Comparison of ENCODE assay signal across 9 mouse cellular contexts in genomic region chr7:16629598-16630296, GRCm38 (mm10). TPM values are rescaled to one million over a fixed set of nuclear protein-coding genes. Genes with fewer than 3 reads are reported as not detected.
DNase-seq lines count a peak whose midpoint lies in the region; ATAC-seq lines count a peak whose summit lies in the region.
"Had no signal": no experiment of that assay in that cellular context is flagged by ENCODE, and none has a peak within 500 bp of the region (broad histone marks: within the 10 kb centered on the region; RNA-seq: fewer than 3 reads in every experiment).

No protein-coding gene starts in this region.

- peak; percentile 32 for ATAC-seq in forebrain, embryonic 13.5 days
- peak; percentile 54 for ATAC-seq in midbrain, embryonic 11.5 days (ENCODE audit: low FRiP score)

- 19% methylated on average over 10 of the region's 10 CpGs for WGBS in forebrain, embryonic 13.5 days
- 25% methylated on average over 10 of the region's 10 CpGs for WGBS in midbrain, embryonic 11.5 days

- peak; percentile 40 for DNase-seq in adrenal gland, postnatal 14 days
- DNase-seq in adrenal gland, adult 2 months = no peak
- DNase-seq in 416B (ENCODE audit: low read depth) = peak; percentile 67
- peak; percentile 17 for DNase-seq in c-Kit-negative CD71-positive TER-119-positive erythroid progenitor cells, embryonic 14.5 days (ENCODE audit: low read depth, low spot score)
- peak; percentile 61 to 75 for DNase-seq in layer of hippocampus, postnatal 10 days (ENCODE audit: low spot score in 2 of 2)
- peak; percentile 93 for DNase-seq in midbrain, embryonic 11.5 days (ENCODE audit: low spot score, missing footprints)
- peak; percentile 51 for DNase-seq in testis, postnatal 14 days (ENCODE audit: low spot score)

- 0 out of 2 replicates have a peak, but pooled peaks cover 2% of the 10 kb centered on the region for H3K4me1 ChIP-seq in forebrain, embryonic 13.5 days
- no peaks in the 10 kb centered on the region for H3K4me1 ChIP-seq in midbrain, embryonic 11.5 days (ENCODE audit: control insufficient read depth, insufficient read depth, low read length)

- H3K4me2 ChIP-seq in forebrain, embryonic 13.5 days = no peak overlapping the region
- no peak overlapping the region for H3K4me2 ChIP-seq in midbrain, embryonic 11.5 days

- H3K9ac ChIP-seq in forebrain, embryonic 13.5 days = no peak overlapping the region
- H3K9ac ChIP-seq in midbrain, embryonic 11.5 days (ENCODE audit: low read length) = no peak overlapping the region

- no peaks in the 10 kb centered on the region for H3K9me3 ChIP-seq in forebrain, embryonic 13.5 days (replicated peaks)
- no peaks in the 10 kb centered on the region for H3K9me3 ChIP-seq in midbrain, embryonic 11.5 days (ENCODE audit: control insufficient read depth, low read length)

- H3K27ac ChIP-seq in forebrain, embryonic 13.5 days = no peak overlapping the region
- H3K27ac ChIP-seq in midbrain, embryonic 11.5 days (ENCODE audit: low read depth, low read length) = no peak overlapping the region

- H3K4me3 ChIP-seq in forebrain, embryonic 13.5 days = no peak overlapping the region
- no peak overlapping the region for H3K4me3 ChIP-seq in midbrain, embryonic 11.5 days (ENCODE audit: low read depth, low read length)

- H3K36me3 ChIP-seq in forebrain, embryonic 13.5 days (ENCODE audit: poor library complexity, severe bottlenecking) = no peaks in the 10 kb centered on the region
- H3K36me3 ChIP-seq in midbrain, embryonic 11.5 days (ENCODE audit: control insufficient read depth, insufficient read depth, low read length) = no peaks in the 10 kb centered on the region

- H3K27me3 ChIP-seq in forebrain, embryonic 13.5 days = no peaks in the 10 kb centered on the region
- H3K27me3 ChIP-seq in midbrain, embryonic 11.5 days (ENCODE audit: control insufficient read depth, insufficient read depth, low read length) = no peaks in the 10 kb centered on the region

RNA-seq across cellular contexts. Expression of gene Arhgap35, which starts 15.0 kb away (rescaled TPM):
- total RNA-seq in adrenal gland, postnatal 14 days (2021) = 55.2 and 57.6 TPM in 2 replicates
- 10 to 100 TPM; 62.2 to 64.8 TPM for total RNA-seq in adrenal gland, adult 2 months (2021)
- 21.6 and 26.2 TPM in 2 replicates for polyA plus RNA-seq in adrenal gland, adult 2 months (2012; rRNA removed)
- polyA plus RNA-seq in forebrain, embryonic 13.5 days (2015; fragmentation: Nextera tagmentation; extraction: Ambion mirVana) = 29.1 and 34.1 TPM in 2 replicates
- total RNA-seq in layer of hippocampus, postnatal 10 days (2021) = 100 to 1,000 TPM; 140 TPM
- polyA plus RNA-seq in midbrain, embryonic 11.5 days (2014; fragmentation: Nextera tagmentation; extraction: Ambion mirVana) = 32.5 and 33.3 TPM in 2 replicates

RNA-seq across cellular contexts. Expression of gene Ceacam15, which starts 45.8 kb away (rescaled TPM):
- total RNA-seq in adrenal gland, postnatal 14 days (2021) = not detected in 2 replicates
- total RNA-seq in adrenal gland, adult 2 months (2021) = not detected
- not detected in 2 replicates for polyA plus RNA-seq in adrenal gland, adult 2 months (2012; rRNA removed)
- not detected in 2 replicates for polyA plus RNA-seq in forebrain, embryonic 13.5 days (2015; fragmentation: Nextera tagmentation; extraction: Ambion mirVana)
- total RNA-seq in layer of hippocampus, postnatal 10 days (2021) = not detected
- not detected in 2 replicates for polyA plus RNA-seq in midbrain, embryonic 11.5 days (2014; fragmentation: Nextera tagmentation; extraction: Ambion mirVana)
- total RNA-seq: hematopoietic stem cell, adult 5-6 weeks had no signal
